Mouse (Mus musculus): ENCODE results near the gene Hoxa11. TPM values are rescaled to one million over a fixed set of nuclear protein-coding genes. Genes with fewer than 3 reads are reported as not detected.
A peak's percentile ranks its signal among the peaks of the same experiment; 100 is the strongest.

Gene Hoxa11
- total RNA-seq, 2 experiments from 2014 or later: not detected

DNA sequence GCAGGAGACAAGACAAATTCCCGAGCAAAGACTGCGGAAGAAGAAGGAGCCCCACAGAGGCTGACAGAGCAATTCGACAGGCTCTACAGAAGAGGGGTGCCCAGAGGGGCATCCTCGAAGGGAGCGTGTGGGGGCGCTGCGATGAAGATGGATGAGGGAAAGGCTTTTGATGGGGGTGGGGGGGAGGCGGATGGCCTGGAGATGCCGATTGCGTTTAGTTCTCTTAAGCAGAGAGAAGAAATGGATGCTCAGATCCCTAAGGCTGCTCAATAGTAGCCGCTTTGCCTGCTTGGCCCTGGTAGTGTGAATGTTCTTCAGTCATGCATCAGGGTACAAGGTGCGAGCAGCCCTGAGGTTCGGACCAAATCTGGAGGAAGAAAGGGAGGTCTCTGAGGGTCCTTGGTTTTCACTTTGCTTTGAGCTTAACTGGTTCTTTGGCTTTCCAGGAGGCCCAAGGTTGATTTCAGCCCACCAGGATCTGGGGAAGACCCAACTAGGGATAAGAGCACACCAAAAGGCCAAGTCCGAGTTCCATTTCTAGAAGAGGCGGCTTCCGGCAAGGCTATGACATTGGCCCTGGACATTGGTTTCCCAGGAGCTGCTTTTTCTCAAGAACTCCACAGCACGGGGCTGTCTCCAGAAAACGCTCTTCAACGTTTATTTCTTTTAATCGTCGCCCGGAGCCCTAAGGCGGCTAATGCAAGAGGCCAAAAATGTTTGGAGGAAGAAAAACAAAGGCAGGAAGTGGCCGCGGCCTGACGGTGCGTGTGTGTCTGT, 3.2 kb upstream of the Hoxa11 start:
- peak in 1 of 2 experiments; percentile 18 for DNase-seq (ENCODE audit: low spot score in 2 of 2)

DNA sequence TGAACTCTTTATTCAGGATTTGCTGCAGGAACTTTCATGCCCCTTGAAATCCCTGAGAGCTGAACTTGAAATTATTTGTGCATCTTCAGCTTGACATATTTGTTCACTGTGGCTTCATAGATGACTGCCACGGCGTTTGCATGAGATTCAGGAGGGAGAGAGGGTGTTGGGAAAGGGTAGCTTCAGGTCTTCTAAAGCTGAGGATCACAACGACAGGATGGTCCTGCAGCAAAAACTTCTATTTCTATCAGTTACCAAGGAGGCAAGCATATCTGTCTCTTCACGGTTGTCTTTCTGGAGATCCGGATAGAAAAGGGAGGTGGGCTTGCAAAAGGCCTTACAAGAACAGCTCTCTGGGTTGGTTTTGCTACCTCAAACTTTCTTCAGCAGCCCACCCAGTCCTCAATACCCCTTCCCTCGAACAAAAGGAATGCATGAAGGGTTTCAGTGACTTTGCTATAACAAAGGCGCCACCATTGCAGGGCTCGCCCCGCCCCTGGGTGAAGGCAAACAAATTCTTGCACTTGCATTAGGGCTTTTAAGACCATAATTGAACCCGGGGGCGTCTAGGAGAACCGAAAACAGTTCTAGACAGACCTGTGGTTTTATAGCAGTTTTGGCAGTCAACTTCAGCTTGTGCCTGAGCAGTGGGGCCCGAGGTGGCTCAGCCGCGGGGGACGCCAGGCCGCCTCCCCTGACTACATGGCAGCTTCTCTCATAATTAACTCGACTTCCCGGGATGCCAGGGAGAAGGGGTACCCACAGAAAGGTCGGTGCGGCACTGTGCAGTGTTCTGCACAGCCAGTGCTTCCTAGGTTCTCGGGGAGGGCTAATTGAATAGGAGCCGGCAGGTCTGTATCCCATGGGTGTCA, 2.4 kb upstream of the Hoxa11 start:
- DNase-seq (ENCODE audit: low spot score in 2 of 2): peak in 1 of 2 experiments; percentile 15

DNA sequence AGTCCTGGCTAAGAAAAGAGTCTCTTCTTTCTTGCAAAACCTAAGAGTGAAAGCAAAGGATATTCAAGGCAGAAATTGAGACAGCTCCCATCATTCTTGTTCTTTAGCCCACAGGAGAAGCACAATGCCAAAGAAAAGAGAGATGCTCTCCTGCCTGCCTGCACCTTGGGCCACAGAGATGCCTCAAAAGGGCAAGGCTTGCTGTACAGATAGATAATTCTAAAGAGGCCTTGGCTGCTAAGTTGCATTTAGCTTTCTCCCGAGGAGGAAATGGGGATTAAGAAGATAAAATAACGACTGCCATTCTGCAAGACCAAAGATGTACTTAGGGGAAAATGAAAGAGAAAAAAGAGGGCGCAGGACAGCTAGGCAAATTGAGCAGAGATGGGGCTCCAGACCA, 1.3 kb upstream of the Hoxa11 start:
- peak in 1 of 2 experiments; percentile 8 for DNase-seq (ENCODE audit: low spot score in 2 of 2)

DNA sequence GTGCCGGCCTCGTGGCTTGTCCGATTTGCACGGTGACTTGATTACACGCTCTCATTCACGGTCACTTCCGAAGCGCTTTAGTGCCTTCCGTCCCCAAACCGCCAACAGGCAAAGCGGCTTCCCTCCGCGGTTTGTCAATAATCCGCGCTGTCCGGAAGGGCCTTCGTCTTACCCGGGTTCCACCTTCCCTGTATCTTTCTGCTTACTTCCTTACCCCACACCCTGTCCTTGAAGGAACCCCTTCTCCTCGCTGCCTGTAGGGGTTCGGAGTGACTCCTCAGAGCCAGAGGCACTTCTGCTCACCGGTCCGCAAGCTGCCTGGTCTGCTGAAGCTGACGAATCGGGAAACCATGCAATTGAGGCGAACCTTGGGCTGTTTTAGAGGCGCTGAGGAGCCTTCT, 793 bp upstream of the Hoxa11 start:
- DNase-seq (ENCODE audit: low spot score in 2 of 2): peak in 1 of 2 experiments; percentile 17

DNA sequence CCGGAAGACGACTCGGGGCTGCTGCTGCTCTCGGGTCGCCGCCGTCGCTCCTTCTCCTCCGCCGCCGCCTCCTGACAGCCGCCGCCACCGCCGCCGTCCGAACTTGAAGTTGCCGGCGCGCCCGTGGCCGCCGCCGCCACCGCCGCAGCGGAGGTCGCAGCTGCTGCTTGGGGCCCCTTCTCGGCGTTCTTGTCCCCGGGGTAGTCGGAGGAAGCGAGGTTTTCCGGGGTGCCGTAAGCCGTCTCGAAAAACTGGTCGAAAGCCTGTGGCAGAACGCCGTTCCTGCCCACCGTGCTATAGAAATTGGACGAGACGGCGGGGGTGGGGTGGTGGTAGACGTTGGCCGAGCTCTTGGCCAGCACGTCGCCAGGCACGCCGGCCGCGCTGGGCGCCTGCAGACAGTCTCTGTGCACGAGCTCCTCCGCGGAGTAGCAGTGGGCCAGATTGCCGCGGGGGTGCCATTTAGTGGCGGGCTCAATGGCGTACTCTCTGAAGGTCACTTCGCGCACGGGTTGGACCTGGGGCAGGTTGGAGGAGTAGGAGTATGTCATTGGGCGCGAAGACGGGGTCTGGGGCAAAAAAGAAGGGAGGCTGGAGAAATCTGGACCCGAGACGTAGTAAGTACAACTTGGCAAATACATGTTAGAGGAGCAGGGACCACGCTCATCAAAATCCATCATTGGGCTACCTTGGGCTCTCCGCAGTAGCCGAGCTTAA, 412 bp downstream of the Hoxa11 start:
- peak in 1 of 2 experiments; percentile 21 for DNase-seq (ENCODE audit: low spot score in 2 of 2)

DNA sequence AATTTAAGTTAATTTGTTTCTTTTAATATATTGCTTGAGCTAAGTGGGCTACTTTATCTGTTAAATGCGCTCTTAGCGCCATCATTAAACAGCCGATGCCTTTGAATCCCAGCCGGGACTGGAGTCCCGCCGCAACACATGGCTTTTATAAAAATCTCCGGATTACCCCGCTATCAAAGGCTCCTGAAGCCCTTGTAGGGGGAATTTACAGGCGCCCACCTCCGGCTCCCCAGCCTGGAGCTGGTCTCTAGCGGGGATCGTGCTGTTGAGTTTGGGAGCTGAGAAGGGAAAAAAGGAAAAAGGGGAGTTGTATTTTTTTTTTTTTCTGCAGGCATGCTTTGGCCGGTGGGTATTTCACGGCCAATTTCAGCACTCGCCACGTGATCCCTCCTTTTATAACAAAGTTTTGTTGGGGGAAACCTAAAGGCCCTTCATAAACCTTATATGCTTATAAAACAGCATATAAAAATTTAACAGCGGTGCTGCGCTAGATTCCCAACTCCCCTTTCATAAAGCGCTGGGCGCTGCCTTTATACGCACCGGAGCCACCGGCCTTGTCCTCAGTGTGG, 1.1 kb downstream of the Hoxa11 start:
- peak in 1 of 2 experiments; percentile 14 for DNase-seq (ENCODE audit: low spot score in 2 of 2)

DNA sequence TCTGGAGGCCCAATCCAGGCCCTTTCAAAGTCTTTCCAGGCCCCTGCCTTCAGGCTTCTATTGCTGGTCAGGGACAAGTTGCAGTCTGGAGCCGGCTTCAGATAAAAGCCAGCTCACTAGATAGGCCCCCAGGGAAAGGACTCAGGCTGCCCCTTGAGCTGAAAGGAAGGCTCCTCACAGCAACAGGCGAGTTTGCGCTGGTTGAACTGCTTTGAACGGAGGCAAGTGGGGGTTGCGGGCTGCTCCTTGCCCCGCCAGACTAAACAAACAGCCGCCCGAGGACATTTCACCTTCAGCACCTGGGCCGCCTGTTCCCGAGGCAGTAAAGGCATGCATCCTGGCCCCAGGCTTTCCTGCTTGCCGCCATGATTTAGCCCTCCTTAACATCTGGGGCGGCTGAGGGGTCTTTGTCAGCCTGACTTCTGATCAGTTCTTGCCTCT, 1.9 kb downstream of the Hoxa11 start:
- DNase-seq (ENCODE audit: low spot score in 2 of 2): peak in 1 of 2 experiments; percentile 18

DNA sequence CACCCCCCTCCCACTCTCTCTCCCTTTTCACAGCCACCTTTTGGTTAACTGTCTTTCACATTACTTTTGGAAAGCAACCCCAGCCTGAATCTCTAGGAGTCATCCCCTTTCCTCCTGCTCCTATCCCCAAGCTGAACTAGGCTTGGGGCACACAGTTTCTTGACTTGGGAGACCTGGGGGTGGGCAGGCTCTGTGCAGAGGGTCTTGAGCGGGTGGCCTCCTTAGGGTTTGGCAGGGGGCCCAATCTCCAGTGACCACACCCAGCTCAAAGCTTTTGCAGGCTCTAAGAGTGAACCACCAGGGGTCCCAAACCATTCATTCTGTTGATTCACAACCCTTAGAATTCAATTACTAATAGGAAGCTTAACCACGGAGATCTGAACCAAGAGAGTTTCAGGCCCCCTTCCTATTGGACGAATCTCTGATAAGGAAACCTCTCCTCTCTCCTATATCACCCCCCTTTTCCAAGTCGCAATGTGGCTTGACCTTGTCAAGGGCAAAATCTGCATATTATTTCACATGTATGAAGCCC, 2.7 kb downstream of the Hoxa11 start:
- DNase-seq (ENCODE audit: low spot score in 2 of 2): peak in 1 of 2 experiments; percentile 15

DNA sequence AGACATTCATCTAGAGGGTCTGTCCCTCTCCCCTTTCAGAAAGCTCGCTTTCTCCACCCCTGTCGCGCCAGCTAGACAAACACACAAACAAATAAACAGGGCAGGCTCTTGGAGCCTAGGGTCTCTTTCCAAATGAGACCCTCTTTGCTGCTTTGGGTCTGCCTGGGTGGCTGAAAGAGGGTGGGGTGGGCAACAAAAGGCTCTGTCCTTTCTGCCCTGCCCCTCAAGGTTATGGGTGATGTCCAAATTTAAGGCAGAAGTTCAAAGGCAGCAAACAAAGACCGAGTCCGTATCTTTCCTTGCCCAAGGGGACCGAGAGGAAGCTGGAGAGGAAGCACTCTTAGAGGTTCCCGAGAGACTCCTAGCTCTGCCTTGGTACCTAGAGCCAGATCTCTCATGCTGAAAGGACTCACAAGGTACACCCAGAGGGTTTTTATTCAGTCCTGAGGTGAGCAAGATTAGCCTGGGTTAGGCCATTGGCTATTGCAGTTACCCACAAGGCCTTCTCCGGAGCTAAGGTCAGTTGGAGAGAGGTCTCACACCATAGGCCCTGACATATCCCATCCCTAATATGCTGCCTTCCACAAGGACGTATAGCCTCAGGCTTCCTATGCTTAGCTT, 4.5 kb downstream of the Hoxa11 start:
- DNase-seq (ENCODE audit: low spot score in 2 of 2): peak in 1 of 2 experiments; percentile 11

DNA sequence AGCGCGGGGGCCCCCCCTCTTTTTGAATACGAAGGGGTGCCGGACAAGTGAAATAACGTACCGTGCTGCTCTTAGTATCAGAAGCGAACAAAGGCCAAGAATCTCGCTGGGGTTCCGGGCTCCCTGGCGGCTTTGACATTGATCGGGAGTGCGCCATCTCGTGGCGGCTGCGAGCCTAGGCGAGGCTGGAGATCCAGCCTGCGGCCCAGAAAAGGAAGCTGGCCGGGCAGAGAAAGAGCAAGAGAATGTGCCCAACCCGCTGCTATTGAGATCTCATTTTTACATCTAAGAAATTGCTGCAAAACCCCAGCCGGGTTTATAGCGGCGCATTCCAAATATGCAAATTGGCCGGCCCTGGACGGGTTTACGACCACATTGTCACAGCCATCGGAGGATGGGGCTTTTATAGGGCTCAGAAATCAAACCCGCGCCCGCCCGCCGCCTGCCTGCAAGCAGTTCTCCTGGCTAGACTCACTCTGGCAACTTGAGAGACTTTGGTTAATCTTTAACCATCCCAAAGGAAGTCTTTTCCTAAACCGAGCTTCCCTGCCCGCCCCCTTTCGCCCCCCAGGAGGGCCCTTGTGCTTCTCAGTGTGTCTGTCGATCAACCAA, 5.1 kb downstream of the Hoxa11 start, which contains the start of gene Hoxa10:
Gene Hoxa10, minus strand, starts transcription at position 466 of the 612 bp plus-strand sequence.
- peak; percentile 71 to 78 for DNase-seq (ENCODE audit: low spot score in 2 of 2)

DNA sequence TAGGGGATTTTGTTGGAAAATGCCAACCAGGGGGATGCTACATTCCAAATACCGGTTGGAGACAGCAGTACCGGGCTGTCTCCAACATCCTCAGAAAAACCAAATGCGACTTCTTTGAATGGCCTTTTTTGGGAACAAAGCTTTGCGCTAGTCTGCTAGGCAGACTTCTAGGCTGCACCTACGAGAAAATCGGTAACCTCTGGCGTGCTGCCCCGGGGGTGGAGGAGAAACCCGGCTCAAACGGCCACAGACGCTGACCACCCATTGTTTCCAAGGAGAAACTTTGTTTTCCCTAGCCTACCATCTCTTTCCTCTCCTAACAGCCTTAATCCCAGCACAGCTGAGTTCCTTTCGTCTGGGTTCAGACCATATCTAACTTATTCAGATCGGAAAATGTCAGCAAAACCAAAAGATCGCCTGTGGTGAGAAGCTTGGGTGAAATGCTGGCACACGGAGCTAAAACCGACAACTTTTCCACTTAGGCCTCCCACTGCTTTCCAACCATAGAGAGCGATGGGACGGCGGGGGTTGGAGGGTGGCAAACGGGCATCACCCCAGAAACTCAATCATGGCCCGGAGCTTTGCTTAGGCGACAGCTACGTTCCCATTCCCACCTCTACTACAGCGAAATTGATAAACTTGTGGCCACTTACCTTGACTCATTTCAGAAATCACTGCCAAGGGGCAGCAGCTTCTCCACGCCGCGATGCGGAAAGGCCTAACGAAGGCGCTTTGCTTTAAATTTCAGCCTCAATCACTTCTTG, 5.8 kb downstream of the Hoxa11 start:
- peak in 1 of 2 experiments; percentile 15 for DNase-seq (ENCODE audit: low spot score in 2 of 2)

DNA sequence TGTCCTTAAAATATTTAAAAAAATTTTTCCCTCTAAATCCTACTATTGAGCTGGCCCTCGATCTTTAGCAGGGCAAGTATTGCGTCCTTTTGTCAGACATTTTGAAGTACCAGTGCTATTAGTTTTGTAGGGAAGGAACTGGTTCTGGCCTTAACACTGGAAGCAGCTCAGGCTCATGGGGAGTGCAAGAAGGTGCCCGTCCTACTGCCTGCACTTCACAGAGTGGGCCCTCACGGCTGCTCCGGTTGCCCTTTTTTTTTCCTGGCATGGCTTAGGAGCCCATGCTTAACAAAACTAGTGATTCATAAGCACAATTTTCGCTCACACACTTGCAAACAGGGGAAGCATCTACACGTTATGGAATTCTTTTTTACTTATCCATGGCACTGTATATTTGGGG, 6.6 kb downstream of the Hoxa11 start:
- DNase-seq (ENCODE audit: low spot score in 2 of 2): no peak

DNA sequence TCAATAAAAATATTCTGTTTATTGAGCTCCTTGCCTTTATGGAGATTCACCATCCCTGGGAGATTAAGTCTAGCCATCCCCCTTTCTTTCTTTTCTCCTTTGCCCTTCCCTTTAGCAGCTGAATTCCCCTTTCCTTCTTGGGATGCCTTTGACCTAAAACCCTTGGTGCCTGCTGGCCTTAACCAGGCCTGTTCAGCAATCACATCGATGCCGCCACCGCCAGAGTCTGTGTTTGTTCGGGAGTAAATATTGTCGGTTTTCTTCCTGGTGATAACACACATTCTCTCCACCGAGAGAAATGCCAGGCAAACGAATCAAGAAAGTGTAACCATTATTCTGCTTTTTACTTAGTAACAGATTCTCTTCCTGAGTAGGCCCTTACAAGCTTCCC, 7.5 kb downstream of the Hoxa11 start:
- DNase-seq (ENCODE audit: low spot score in 2 of 2): peak in 1 of 2 experiments; percentile 10

DNA sequence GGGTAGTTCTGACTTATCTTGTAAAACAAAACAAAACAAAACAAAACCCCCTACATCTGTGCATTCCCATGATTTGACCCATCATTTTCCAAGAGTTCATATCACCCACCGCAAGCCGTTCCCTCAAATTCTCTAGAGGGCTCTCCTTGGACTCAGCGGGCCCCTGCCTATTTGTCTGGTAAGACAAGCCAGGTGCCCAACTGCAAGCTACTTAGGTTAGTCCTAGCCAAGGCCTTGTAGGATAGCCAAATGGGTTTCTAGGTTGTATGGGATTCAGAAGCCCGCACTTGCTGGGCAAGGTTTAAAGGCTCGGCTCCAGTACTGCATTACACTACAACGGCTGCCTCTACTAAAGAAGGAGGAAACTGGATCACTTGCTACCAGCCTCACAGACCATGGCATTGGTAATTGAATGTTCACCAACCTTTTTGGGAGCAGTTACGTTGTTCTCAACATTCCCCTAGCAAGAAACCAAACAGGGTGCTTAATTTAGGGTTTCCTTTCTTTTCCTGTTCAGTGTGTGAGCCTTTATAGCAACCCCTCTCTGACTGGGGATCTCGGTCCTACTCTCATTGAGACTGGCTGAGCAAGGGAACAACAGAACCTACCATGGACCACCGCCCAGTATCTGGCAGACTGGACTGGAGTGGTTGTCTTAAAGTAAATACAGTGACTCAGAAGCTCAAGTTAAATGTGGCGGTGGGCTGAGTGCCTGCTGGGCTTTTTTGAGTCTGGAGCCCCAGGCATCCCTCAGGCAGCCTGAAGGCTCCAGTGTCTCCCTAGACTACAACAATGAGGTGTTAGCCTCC, 8.1 kb downstream of the Hoxa11 start:
- DNase-seq (ENCODE audit: low spot score in 2 of 2): peak in 1 of 2 experiments; percentile 10

DNA sequence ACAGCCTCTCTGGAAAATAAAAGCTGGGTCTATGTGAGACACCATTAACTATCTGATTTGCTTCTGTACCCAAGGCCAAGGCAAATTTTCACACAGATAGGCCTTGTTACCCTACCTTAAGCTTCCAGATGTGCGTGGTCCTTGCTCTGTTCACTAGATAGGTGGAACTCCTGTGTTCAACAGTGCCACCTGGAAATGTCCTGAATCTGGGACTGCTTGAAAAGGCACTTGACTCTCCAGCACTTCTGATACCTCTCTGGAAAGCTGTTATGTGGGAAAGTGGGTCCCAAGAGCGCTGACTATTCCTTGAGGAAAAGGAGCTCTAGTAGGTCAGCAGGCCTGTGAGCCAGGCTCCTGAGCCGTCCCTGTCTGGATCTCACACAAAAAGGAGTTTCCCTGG, 8.8 kb downstream of the Hoxa11 start:
- DNase-seq (ENCODE audit: low spot score in 2 of 2): no peak

DNA sequence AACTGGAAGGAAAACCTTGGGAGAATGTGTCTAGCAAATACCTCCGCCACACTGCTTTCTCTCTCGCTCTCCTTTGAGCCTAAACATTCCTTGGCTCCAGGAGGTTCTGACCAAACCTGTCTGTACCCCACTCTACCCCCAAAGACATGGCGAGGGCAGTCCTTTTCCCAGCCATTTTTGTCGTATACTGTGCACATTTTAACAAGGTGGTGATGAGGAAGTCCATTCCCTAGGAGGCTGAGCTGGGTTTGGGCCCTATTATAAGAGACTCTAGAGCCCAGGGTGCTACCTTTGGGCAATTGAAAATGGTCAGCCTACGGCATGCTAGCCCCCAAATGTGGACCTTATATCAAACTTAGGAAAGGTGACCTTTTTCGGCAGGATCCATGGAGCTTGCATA, 9.7 kb downstream of the Hoxa11 start:
- DNase-seq (ENCODE audit: low spot score in 2 of 2): no peak

DNA sequence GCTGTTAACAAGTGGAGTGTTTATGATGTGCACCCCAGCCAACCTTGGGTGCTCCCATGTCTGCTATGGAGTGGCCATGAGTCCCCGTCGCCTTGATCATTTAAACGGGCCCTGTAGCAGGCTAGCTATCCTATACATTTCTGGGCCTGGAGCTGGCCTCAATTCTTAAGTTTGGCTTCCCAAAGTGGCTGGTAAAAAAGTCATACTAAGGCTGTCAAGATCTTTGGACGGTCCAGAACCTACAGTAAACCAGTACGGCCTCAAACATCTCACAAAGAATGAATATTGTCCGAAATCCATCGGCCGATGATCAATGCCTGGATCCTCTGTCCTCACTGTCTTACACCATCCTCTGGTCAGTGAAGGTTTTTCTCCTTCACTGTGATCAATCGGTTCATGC, 10.3 kb downstream of the Hoxa11 start:
- no peak for DNase-seq (ENCODE audit: low spot score in 2 of 2)

Measured in adrenal gland, adult 18-20 months (tissue).